Mouse (Mus musculus) stomach, embryonic 15.5 days (tissue): Measurements from ENCODE around the gene G0s2. TPM values are rescaled to one million over a fixed set of nuclear protein-coding genes. Genes with fewer than 3 reads are reported as not detected.
A peak's percentile ranks its signal among the peaks of the same experiment; 100 is the strongest.

Source experiments
- ATAC-seq: fragments of 200-750 bp; cut with Nextera tagmentation; 2 replicates; pipeline ENCODE4 v1.8.0; 2017; ENCODE audit warnings: low read depth, moderate number of reproducible peaks, moderate TSS enrichment; ENCODE audit not compliant: insufficient read depth, low FRiP score
- H3K27ac ChIP-seq: fragments of 300-500 bp; sonication (generic); 2 replicates; pipeline ENCODE4 v1.5.1; 2015; ENCODE audit warnings: mild to moderate bottlenecking, inconsistent platforms
- H3K27me3 ChIP-seq: fragments of 300-500 bp; sonication (generic); replicated peaks from 2 replicates; pipeline ENCODE4 v1.6.1; 2015; ENCODE audit warnings: inconsistent platforms
- H3K36me3 ChIP-seq: fragments of 300-500 bp; sonication (generic); 2 replicates; pipeline ENCODE4 v1.6.1; 2015; ENCODE audit warnings: inconsistent platforms
- H3K4me1 ChIP-seq: fragments of 300-500 bp; sonication (generic); 2 replicates; pipeline ENCODE4 v1.6.1; 2015; ENCODE audit warnings: inconsistent platforms
- H3K4me2 ChIP-seq: fragments of 300-500 bp; sonication (generic); 2 replicates; pipeline ENCODE4 v1.6.1; 2015; ENCODE audit warnings: mild to moderate bottlenecking, inconsistent platforms
- H3K4me3 ChIP-seq: fragments of 300-500 bp; sonication (generic); replicated peaks from 2 replicates; pipeline ENCODE4 v1.5.1; 2015; ENCODE audit warnings: inconsistent platforms
- H3K9ac ChIP-seq: fragments of 300-500 bp; sonication (generic); 2 replicates; pipeline ENCODE4 v1.6.1; 2015; ENCODE audit warnings: inconsistent platforms
- H3K9me3 ChIP-seq: fragments of 300-500 bp; sonication (generic); 2 replicates; pipeline ENCODE4 v1.6.1; 2016; ENCODE audit warnings: inconsistent platforms
- WGBS: fragments of 180-500 bp; shearing (Covaris S2); methylation state at CpG from one replicate; pipeline ENCODE4 v1.1.7; 2015; 5-methylcytosine and 5-hydroxymethylcytosine counted together
- polyA plus RNA-seq: library from polyadenylated mRNA; unstranded; fragments of >200 nt; fragmentation: Nextera tagmentation; extraction: Ambion mirVana; gene quantifications from 2 replicates; pipeline ENCODE4 v1.2.1, GENCODE M21; 2015

Gene G0s2
- polyA plus RNA-seq, result 30.6 and 38.3 TPM in 2 replicates

GRCm38 (mm10) chr1:193272916-193273601 is at the start of gene G0s2:
Gene G0s2, minus strand, starts transcription at chr1:193273217.
- Histone ChIP-seq H3K4me1 (peaks cover 13% of the 10 kb centered on the region), H3K4me2 (peak within 1 kb of the TSS; percentile 66), H3K9me3 (no peaks in the 10 kb centered on the region), H3K27me3 (no peaks in the 10 kb centered on the region), H3K36me3 (no peaks in the 10 kb centered on the region), H3K9ac (peak within 1 kb of the TSS; percentile 17; the same call in 1 of the 2 replicates), H3K27ac (peak within 1 kb of the TSS; percentile 89), H3K4me3 (peak within 1 kb of the TSS; percentile 48)
- peak; percentile 78 for ATAC-seq
- under 1% methylated on average over 19 of the region's 23 CpGs for WGBS

DNA sequence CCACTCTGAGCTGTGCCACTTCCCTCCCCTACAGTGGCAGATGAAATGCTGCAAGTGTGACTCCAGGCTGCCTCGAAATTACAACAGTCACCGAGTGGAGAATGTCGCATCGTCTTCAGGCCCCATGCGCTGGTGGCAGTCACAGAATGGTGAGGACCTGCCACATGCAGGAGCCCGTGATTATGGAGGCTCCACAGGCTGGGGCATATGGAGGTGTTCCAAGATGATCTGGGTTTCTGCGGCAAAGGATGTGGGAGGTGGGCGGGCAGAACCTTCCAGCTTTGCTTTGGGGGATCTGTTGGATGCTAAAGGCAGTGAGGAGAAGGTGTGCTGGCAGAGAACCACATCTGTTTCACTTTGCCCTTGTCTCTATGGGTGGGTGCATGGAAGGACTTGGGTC is 47.4 kb upstream of the G0s2 start:
- Histone ChIP-seq H3K27me3 (no peaks in the 10 kb centered on the region), H3K9me3 (no peaks in the 10 kb centered on the region), H3K4me1 (peaks cover 9% of the 10 kb centered on the region), H3K4me2 (no peak overlapping the region), H3K4me3 (no peak overlapping the region), H3K27ac (no peak overlapping the region), H3K9ac (no peak overlapping the region), H3K36me3 (no peaks in the 10 kb centered on the region)
- ATAC-seq, result no peak
- 91% methylated on average over 8 of the region's 8 CpGs for WGBS

GRCm38 (mm10) chr1:193319721-193320120 is 46.7 kb upstream of the G0s2 start:
- WGBS, result 64% methylated on average over 3 of the region's 3 CpGs
- ATAC-seq, result no peak

GRCm38 (mm10) chr1:193317159-193317559 is 44.1 kb upstream of the G0s2 start:
- peak; percentile 28; the same call in 1 of the 2 replicates for ATAC-seq
- peaks cover 16% of the 10 kb centered on the region for H3K4me1 ChIP-seq
- no peak overlapping the region for H3K9ac ChIP-seq

More at GRCm38 (mm10) chr1:193319721-193320120, 46.7 kb upstream of the G0s2 start:
- Histone ChIP-seq H3K9ac (no peak overlapping the region), H3K4me1 (peaks cover 15% of the 10 kb centered on the region), H3K36me3 (no peaks in the 10 kb centered on the region), H3K27me3 (no peaks in the 10 kb centered on the region), H3K27ac (no peak overlapping the region), H3K4me2 (no peak overlapping the region), H3K9me3 (no peaks in the 10 kb centered on the region), H3K4me3 (no peak overlapping the region)

DNA sequence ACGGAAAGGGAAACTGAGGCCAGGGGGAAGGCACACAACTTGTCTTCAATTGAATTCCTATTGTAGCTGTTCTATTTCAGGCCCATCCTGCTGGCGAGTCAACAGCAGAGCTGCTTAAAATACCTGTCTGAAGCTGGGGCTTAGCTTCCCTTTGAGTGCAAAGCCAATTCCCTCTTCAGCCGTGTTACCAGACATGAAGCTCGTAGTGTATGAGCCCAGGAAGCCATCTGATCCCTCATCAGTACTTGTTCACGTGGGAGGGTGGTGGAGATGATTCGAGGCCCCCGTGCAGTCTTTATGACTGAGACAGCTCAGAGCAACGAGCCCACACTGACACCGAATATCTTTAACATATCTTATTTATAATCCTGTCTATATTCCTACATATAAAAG is 43.3 kb upstream of the G0s2 start:
- Histone ChIP-seq H3K9ac (no peak overlapping the region), H3K27me3 (no peaks in the 10 kb centered on the region), H3K27ac (peak overlapping the region; percentile 88), H3K36me3 (no peaks in the 10 kb centered on the region), H3K4me3 (no peak overlapping the region), H3K4me1 (peaks cover 16% of the 10 kb centered on the region), H3K9me3 (no peaks in the 10 kb centered on the region), H3K4me2 (no peak overlapping the region)
- 68% methylated on average over 9 of the region's 9 CpGs for WGBS
- no peak for ATAC-seq

More at GRCm38 (mm10) chr1:193317159-193317559, 44.1 kb upstream of the G0s2 start:
- WGBS, result 30% methylated on average over 6 of the region's 6 CpGs
- Histone ChIP-seq H3K36me3 (no peaks in the 10 kb centered on the region), H3K4me2 (no peak overlapping the region), H3K4me3 (no peak overlapping the region), H3K27me3 (no peaks in the 10 kb centered on the region), H3K9me3 (no peaks in the 10 kb centered on the region), H3K27ac (peak overlapping the region; percentile 64)

DNA sequence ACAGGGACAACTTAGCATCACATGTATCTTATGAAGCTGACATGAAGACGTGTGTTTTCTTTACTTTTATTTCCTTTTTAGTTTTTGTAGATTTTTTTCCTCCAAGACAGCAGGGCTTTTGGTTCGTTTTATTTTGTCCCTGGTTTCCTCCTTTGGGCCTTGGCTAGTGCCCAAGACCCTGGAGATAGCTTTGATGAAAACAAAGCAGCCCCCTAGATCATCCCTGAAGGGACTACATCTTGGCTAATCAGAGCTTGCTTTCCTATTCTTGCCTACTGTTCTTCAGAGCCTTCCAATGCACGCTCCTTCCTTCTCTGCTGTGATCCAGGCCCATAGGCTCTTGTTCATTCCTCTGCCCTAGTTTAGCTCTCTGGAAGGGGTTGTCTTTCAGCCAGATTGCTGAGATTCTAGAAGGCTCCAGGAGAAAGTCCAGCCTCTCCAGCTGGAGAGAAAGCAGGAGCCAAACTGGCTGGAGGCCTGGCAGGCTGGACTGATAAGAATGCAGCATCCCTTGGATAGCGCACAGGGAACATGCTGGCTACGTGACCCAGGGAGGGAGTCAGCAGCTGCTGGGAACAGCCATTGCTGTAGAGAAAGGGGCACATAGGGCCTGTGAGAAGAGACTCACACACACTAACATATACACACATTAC is 42.8 kb upstream of the G0s2 start:
- Histone ChIP-seq H3K27me3 (no peaks in the 10 kb centered on the region), H3K4me1 (peaks cover 16% of the 10 kb centered on the region), H3K9ac (no peak overlapping the region), H3K9me3 (no peaks in the 10 kb centered on the region), H3K36me3 (no peaks in the 10 kb centered on the region), H3K4me2 (no peak overlapping the region), H3K4me3 (no peak overlapping the region), H3K27ac (peak overlapping the region; percentile 88)
- peak; percentile 75; the same call in 1 of the 2 replicates for ATAC-seq
- 42% methylated on average over 5 of the region's 5 CpGs for WGBS

GRCm38 (mm10) chr1:193311596-193311995 is 38.6 kb upstream of the G0s2 start:
- Histone ChIP-seq H3K9ac (no peak overlapping the region), H3K4me1 (0 out of 2 replicates have a peak, but pooled peaks cover 12% of the 10 kb centered on the region), H3K27me3 (no peaks in the 10 kb centered on the region), H3K36me3 (no peaks in the 10 kb centered on the region), H3K9me3 (no peaks in the 10 kb centered on the region), H3K4me3 (no peak overlapping the region), H3K27ac (no peak overlapping the region), H3K4me2 (no peak overlapping the region)
- no peak for ATAC-seq
- WGBS, result 56% methylated on average over 1 of the region's 1 CpGs

DNA sequence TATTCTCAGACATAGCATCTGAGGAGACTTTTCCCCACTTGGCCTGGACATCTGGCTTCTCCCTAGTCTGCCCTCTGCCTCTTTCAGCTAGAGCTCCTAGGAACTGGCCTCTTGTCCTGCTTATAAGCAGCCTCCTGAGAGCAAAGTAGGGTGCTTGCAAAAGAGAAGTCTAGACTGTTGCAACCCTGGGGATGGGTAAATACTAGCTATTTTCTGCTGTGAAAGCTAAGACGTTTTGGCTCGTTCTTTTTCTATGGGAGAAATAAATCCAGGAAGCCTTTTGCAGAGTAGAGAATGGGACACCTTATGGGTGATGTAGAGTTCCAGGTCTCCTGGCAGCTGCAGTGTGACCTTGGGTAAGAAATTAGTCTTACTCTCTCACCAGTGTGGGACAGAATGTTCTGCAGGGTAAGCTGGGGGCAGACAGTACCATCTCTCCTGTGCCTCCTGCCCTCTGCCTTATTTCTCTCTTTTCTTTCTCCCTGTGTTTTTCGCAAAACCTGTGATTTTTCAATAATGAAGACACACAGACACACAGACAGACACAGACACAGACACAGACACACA is 37.6 kb upstream of the G0s2 start:
- H3K4me1 ChIP-seq, result 0 out of 2 replicates have a peak, but pooled peaks cover 8% of the 10 kb centered on the region
- H3K27me3 ChIP-seq, result no peaks in the 10 kb centered on the region
- H3K36me3 ChIP-seq, result no peaks in the 10 kb centered on the region
- H3K9me3 ChIP-seq, result no peaks in the 10 kb centered on the region
- no peak overlapping the region for H3K4me3 ChIP-seq
- no peak overlapping the region for H3K9ac ChIP-seq
- H3K4me2 ChIP-seq, result no peak overlapping the region
- no peak overlapping the region for H3K27ac ChIP-seq
- WGBS, result 82% methylated on average over 3 of the region's 3 CpGs
- no peak for ATAC-seq

DNA sequence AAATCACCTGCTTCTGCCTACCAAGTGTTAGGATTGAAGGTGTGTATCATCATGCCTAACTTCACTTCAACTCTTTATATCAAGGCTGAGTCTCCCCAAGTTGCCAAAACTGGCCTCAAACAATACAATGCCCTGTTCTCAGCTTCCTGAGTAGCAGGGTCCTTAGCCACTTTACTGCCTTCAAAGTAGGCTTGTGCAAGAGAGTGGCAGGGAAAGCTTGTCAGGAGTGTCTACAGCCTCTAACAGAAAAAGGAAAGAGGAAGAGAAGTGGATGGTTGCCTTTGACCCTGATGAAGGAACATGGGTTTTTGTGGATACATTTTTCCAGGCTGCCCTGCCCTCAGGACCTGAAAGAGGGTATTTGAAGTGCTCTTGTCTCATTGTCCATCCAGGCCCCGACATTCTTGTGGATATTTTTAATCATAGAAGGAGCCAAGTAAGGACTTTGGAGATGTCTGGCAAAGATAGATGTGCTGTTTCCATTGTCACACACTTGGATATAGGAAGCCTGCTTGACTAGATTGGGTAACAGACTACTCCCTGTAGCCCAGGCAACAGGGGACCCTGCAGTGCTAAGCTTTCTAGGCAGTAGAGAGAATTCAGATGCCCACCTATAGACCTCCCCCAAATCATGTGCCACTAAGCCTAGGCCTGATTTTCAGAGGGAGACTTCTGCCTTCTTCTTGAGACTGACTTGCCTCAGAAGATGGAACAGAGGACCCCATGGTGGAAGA is 36.9 kb upstream of the G0s2 start:
- 0 out of 2 replicates have a peak, but pooled peaks cover 3% of the 10 kb centered on the region for H3K4me1 ChIP-seq
- no peak overlapping the region for H3K27ac ChIP-seq
- ATAC-seq, result no peak

GRCm38 (mm10) chr1:193306832-193307231 is 33.8 kb upstream of the G0s2 start:
- Histone ChIP-seq H3K4me2 (no peak overlapping the region), H3K4me3 (no peak overlapping the region), H3K36me3 (no peaks in the 10 kb centered on the region), H3K4me1 (0 out of 2 replicates have a peak, but pooled peaks cover 2% of the 10 kb centered on the region), H3K27ac (no peak overlapping the region), H3K9me3 (no peaks in the 10 kb centered on the region), H3K27me3 (no peaks in the 10 kb centered on the region), H3K9ac (no peak overlapping the region)
- 82% methylated on average over 2 of the region's 2 CpGs for WGBS
- ATAC-seq, result no peak

More for the DNA sequence above, 36.9 kb upstream of the G0s2 start:
- H3K9ac ChIP-seq, result no peak overlapping the region
- no peak overlapping the region for H3K4me3 ChIP-seq
- no peak overlapping the region for H3K4me2 ChIP-seq
- H3K27me3 ChIP-seq, result no peaks in the 10 kb centered on the region
- H3K36me3 ChIP-seq, result no peaks in the 10 kb centered on the region
- no peaks in the 10 kb centered on the region for H3K9me3 ChIP-seq
- WGBS, result 71% methylated on average over 1 of the region's 1 CpGs

DNA sequence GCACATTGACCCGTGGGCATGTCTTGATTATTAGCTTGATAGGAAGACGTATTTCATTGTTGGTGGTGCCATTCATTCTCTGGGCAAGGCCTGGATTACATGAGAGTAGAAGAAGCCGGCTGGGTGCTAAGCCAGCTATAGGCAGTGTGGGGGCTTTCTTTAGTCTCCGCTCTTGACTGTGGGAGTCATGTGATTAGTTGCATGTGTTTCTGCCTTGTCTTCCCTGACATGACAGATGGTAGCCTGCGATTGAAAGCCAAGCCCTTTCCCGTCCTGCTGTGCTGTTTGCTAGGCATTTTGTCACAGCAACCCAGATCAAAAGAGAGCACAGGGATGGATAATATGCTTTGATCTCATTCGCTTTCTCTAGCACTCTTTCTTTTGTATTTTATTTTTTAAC is 32.4 kb upstream of the G0s2 start:
- no peak overlapping the region for H3K27ac ChIP-seq
- no peak overlapping the region for H3K4me3 ChIP-seq
- H3K4me2 ChIP-seq, result no peak overlapping the region
- no peak for ATAC-seq
- 0 out of 2 replicates have a peak, but pooled peaks cover 7% of the 10 kb centered on the region for H3K4me1 ChIP-seq
- H3K27me3 ChIP-seq, result no peaks in the 10 kb centered on the region
- H3K9ac ChIP-seq, result no peak overlapping the region
- WGBS, result 42% methylated on average over 7 of the region's 7 CpGs
- no peaks in the 10 kb centered on the region for H3K36me3 ChIP-seq
- no peaks in the 10 kb centered on the region for H3K9me3 ChIP-seq
